Mouse (Mus musculus) small intestine, adult 2 months (tissue): Measurements from ENCODE around the gene Gm21987.

Experiments used
- CTCF ChIP-seq: fragments of 200-500 bp; IDR thresholded peaks from 2 replicates; pipeline ENCODE4 v1.5.1; 2012; ENCODE audit warnings: low read depth, mild to moderate bottlenecking, control low read depth, inconsistent platforms, low read length, moderate library complexity, mixed read lengths; ENCODE audit not compliant: insufficient replicate concordance, insufficient read length; ENCODE audit errors: extremely low read depth
- POLR2A ChIP-seq: fragments of 200-500 bp; IDR thresholded peaks from 2 replicates; pipeline ENCODE4 v1.6.1; 2012; ENCODE audit warnings: low read depth, mild to moderate bottlenecking, control low read depth, inconsistent platforms, low read length, moderate library complexity

DNA sequence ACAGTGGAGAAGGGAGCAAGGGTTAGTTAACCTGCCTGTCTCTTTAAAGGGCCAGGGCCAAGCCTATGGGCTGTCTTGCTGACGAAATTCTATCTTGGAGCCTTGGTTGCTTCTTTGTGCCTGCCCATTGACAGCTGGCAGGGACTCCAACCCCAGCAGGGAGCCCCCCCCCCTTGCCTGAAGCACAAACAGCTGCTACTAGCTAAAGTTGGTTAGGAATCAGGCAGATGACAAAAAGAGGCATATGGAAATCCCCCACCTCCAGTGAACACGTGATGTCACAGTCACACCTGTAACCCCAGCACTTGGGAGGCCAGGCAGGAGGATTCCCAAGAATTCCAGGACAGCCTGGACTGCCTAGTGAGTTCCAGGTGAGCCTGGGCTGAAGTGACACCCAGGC is 13.5 kb downstream of the Gm21987 start:
- TF ChIP-seq CTCF (no peak), POLR2A (no peak)
